29 mouse cellular contexts compared by ENCODE assay signal in the genomic region with DNA sequence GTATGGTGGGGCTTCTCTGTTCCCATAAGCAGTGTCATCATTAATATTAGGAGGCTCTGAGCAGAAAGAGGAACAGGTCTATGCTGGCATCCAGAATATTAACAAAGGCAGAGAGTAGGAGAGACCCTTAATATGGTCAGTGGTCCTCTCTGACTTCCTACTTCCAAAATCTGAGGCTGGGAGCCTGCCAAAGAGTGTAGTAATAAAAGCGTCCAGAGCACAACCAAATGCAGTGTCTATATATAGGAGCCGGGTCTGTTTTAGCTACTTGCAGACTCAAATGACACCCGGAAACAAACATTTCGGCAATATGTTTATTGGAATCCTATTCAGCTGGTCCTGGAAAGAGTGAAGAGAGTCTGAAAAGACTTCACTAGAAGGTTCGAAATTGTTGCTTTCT. TPM values are rescaled to one million over a fixed set of nuclear protein-coding genes. Genes with fewer than 3 reads are reported as not detected.
A peak's percentile ranks its signal among the peaks of the same experiment; 100 is the strongest.
DNase-seq lines count a peak whose midpoint lies in the region; ATAC-seq lines count a peak whose summit lies in the region.
"Had no signal": no experiment of that assay in that cellular context is flagged by ENCODE, and none has a peak within 500 bp of the region (broad histone marks: within the 10 kb centered on the region; RNA-seq: fewer than 3 reads in every experiment).

No protein-coding gene starts in this region.

- H3K4me1 ChIP-seq in kidney, embryonic 15.5 days, result peaks cover 17% of the 10 kb centered on the region; the same call in 1 of the 2 replicates
- no peaks in the 10 kb centered on the region for H3K4me1 ChIP-seq in kidney, embryonic 14.5 days (ENCODE audit: control insufficient read depth, insufficient read depth, low read length)
- no peaks in the 10 kb centered on the region for H3K4me1 ChIP-seq in lung, embryonic 15.5 days
- peaks cover 15% of the 10 kb centered on the region for H3K4me1 ChIP-seq in limb, embryonic 15.5 days
- H3K4me1 ChIP-seq: liver, embryonic 12.5 days had no signal

- peak; percentile 7 for DNase-seq in heart, adult 11 months
- no peak for DNase-seq in heart, postnatal 4 days
- no peak for DNase-seq in lung, postnatal 4 days
- DNase-seq: adrenal gland, postnatal 25 days; cerebellum, adult 11-12 months; cerebellum, adult 9-11 months; embryo, embryonic 11 days; gastrocnemius, postnatal 10 days; kidney, adult 11 months; kidney, postnatal 14 days; liver, postnatal 0 days; midbrain, embryonic 14.5 days; thymus, adult 2 months; thymus, postnatal 36 days had no signal

- no peaks in the 10 kb centered on the region for H3K36me3 ChIP-seq in kidney, embryonic 15.5 days
- H3K36me3 ChIP-seq in kidney, embryonic 14.5 days (ENCODE audit: control insufficient read depth, insufficient read depth, low read length), result no peaks in the 10 kb centered on the region
- no peaks in the 10 kb centered on the region for H3K36me3 ChIP-seq in lung, embryonic 15.5 days
- H3K36me3 ChIP-seq in limb, embryonic 15.5 days, result no peaks in the 10 kb centered on the region
- H3K36me3 ChIP-seq: embryonic facial prominence, embryonic 13.5 days; heart, embryonic 15.5 days; hindbrain, embryonic 10.5 days; hindbrain, embryonic 15.5 days; limb, embryonic 12.5 days; liver, embryonic 12.5 days had no signal

- no peaks in the 10 kb centered on the region for H3K27me3 ChIP-seq in kidney, embryonic 15.5 days
- no peaks in the 10 kb centered on the region for H3K27me3 ChIP-seq in kidney, embryonic 14.5 days (ENCODE audit: control insufficient read depth, insufficient read depth, low read length)
- H3K27me3 ChIP-seq in lung, embryonic 15.5 days, result no peaks in the 10 kb centered on the region
- H3K27me3 ChIP-seq in limb, embryonic 15.5 days, result no peaks in the 10 kb centered on the region
- H3K27me3 ChIP-seq: embryonic facial prominence, embryonic 13.5 days; heart, embryonic 15.5 days; hindbrain, embryonic 15.5 days had no signal

- H3K4me2 ChIP-seq in kidney, embryonic 15.5 days, result no peak overlapping the region
- H3K4me2 ChIP-seq in kidney, embryonic 14.5 days (replicated peaks; ENCODE audit: low read depth, low read length), result no peak overlapping the region
- H3K4me2 ChIP-seq in lung, embryonic 15.5 days, result no peak overlapping the region
- 0 out of 2 replicates have a peak overlapping the region, but pooled peaks have one; percentile 2 for H3K4me2 ChIP-seq in limb, embryonic 15.5 days
- H3K4me2 ChIP-seq: heart, embryonic 15.5 days; hindbrain, embryonic 15.5 days; limb, embryonic 12.5 days; liver, embryonic 12.5 days had no signal

- ATAC-seq in kidney, embryonic 15.5 days (replicated peaks; ENCODE audit: low FRiP score), result 0 out of 2 replicates have a peak, but pooled peaks have one; percentile 7
- ATAC-seq in kidney, embryonic 14.5 days (ENCODE audit: low FRiP score, low TSS enrichment), result no peak
- peak; percentile 69; the same call in 1 of the 2 replicates for ATAC-seq in lung, embryonic 15.5 days (ENCODE audit: borderline replicate concordance, extremely low read depth, low FRiP score, low TSS enrichment)
- ATAC-seq in limb, embryonic 15.5 days (ENCODE audit: insufficient number of reproducible peaks, low FRiP score, low TSS enrichment, low read depth), result no peak
- ATAC-seq: CD4-positive, CD25-positive, alpha-beta regulatory T cell, adult 4 months; forebrain, embryonic 16.5 days; inflammation-experienced regulatory T-cells, adult 6 months; liver, embryonic 12.5 days; liver, postnatal 0 days had no signal

- no peak overlapping the region for H3K4me3 ChIP-seq in kidney, embryonic 15.5 days (replicated peaks)
- no peak overlapping the region for H3K4me3 ChIP-seq in kidney, embryonic 14.5 days (ENCODE audit: low read length)
- no peak overlapping the region for H3K4me3 ChIP-seq in lung, embryonic 15.5 days
- H3K4me3 ChIP-seq in limb, embryonic 15.5 days, result no peak overlapping the region
- H3K4me3 ChIP-seq: embryonic facial prominence, embryonic 13.5 days; heart, embryonic 15.5 days; hindbrain, embryonic 10.5 days; hindbrain, embryonic 15.5 days; limb, embryonic 12.5 days; liver, embryonic 12.5 days had no signal

- 59% methylated on average over 5 of the region's 5 CpGs for WGBS in kidney, embryonic 15.5 days
- 64% methylated on average over 5 of the region's 5 CpGs for WGBS in kidney, embryonic 14.5 days
- 38% methylated on average over 5 of the region's 5 CpGs for WGBS in lung, embryonic 15.5 days
- 38% methylated on average over 5 of the region's 5 CpGs for whole genome bisulfite sequencing in limb, embryonic 15.5 days

- H3K27ac ChIP-seq in kidney, embryonic 15.5 days, result no peak overlapping the region
- H3K27ac ChIP-seq in kidney, embryonic 14.5 days (ENCODE audit: low read depth, low read length), result no peak overlapping the region
- no peak overlapping the region for H3K27ac ChIP-seq in lung, embryonic 15.5 days
- no peak overlapping the region for H3K27ac ChIP-seq in limb, embryonic 15.5 days
- H3K27ac ChIP-seq: heart, embryonic 15.5 days; hindbrain, embryonic 15.5 days; limb, embryonic 12.5 days; liver, embryonic 12.5 days had no signal

- no peaks in the 10 kb centered on the region for H3K9me3 ChIP-seq in kidney, embryonic 15.5 days (replicated peaks)
- no peaks in the 10 kb centered on the region for H3K9me3 ChIP-seq in kidney, embryonic 14.5 days (ENCODE audit: control insufficient read depth, low read length)
- H3K9me3 ChIP-seq in lung, embryonic 15.5 days, result no peaks in the 10 kb centered on the region
- no peaks in the 10 kb centered on the region for H3K9me3 ChIP-seq in limb, embryonic 15.5 days
- H3K9me3 ChIP-seq: embryonic facial prominence, embryonic 13.5 days; heart, embryonic 15.5 days; hindbrain, embryonic 10.5 days; hindbrain, embryonic 15.5 days; limb, embryonic 12.5 days; liver, embryonic 12.5 days had no signal

- no peak overlapping the region for H3K9ac ChIP-seq in kidney, embryonic 15.5 days
- no peak overlapping the region for H3K9ac ChIP-seq in kidney, embryonic 14.5 days (ENCODE audit: low read depth, low read length)
- H3K9ac ChIP-seq in lung, embryonic 15.5 days, result no peak overlapping the region
- H3K9ac ChIP-seq in limb, embryonic 15.5 days, result no peak overlapping the region
- H3K9ac ChIP-seq: heart, embryonic 15.5 days; hindbrain, embryonic 15.5 days; limb, embryonic 12.5 days; liver, embryonic 12.5 days; liver, postnatal 0 days had no signal

RNA-seq across cellular contexts. Expression of a gene that starts 17.9 kb away (rescaled TPM):
- 1 to 10 TPM; 1.1 to 1.2 TPM for total RNA-seq in heart, postnatal 4 days (2021)
- 0.71 and 0.85 TPM in 2 replicates for polyA plus RNA-seq in kidney, embryonic 15.5 days (2015; fragmentation: Nextera tagmentation; extraction: Ambion mirVana)
- 0.41 and 0.77 TPM in 2 replicates for polyA plus RNA-seq in kidney, embryonic 14.5 days (2014; fragmentation: Nextera tagmentation; extraction: Ambion mirVana)
- 0.74 and 0.85 TPM in 2 replicates for polyA plus RNA-seq in lung, embryonic 15.5 days (2015; fragmentation: Nextera tagmentation; extraction: Ambion mirVana)
- 2.1 and 2.7 TPM in 2 replicates for polyA plus RNA-seq in limb, embryonic 15.5 days (2015; fragmentation: Nextera tagmentation; extraction: Ambion mirVana)
- total RNA-seq: granulocyte monocyte progenitor cell, adult 5-6 weeks; monocyte, adult 5-6 weeks had no signal
- polyA plus RNA-seq: CD4-positive, CD25-positive, alpha-beta regulatory T cell, adult 4 months; inflammation-experienced regulatory T-cells, adult 6 months had no signal

Comparison
In these comparisons a context has a peak if more than half of its experiments do, and no peak if none do; other contexts are left out.
1. ATAC-seq: peak in kidney, embryonic 15.5 days (single experiment) and lung, embryonic 15.5 days (single experiment); none in kidney, embryonic 14.5 days (single experiment) and limb, embryonic 15.5 days (single experiment).